Mouse (Mus musculus): ENCODE data around the gene Cpn2.

DNA sequence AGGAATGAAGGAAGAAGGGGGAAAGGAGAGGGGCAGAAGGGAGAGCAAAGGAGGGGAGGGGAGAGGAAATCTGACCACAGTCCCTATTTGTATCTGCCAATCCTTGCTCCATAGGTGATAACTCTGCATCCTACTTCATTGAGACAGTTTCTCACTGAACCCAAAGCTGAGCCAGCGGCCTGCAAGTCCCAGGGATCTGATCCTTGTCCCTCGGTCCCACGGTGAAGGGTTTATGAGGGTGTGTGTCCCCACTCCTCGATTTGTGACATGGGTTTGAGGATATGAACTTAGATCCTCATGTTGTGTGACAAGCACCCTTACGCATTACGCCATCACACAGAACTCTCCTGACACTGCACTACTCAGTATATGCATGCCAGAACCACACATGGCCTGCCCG, 27.8 kb upstream of the Cpn2 start:
- TF ChIP-seq POLR2A (IDR thresholded peaks at IDR 0.05; ENCODE audit: insufficient read depth, low read depth, low read length) (no peak), CTCF (IDR thresholded peaks at IDR 0.05) (no peak)
